Mouse (Mus musculus) ES-Bruce4 (cell line): ENCODE measurements at regions not wholly inside any gene's neighbourhood (a gene's known extent, or its start where the extent isn't known, plus 50 kb on each side); places are given as distances from the start of the nearest gene placed in this dataset.

Experiments used
- CTCF ChIP-seq: IDR thresholded peaks from one replicate; pipeline ENCODE4 v1.8.1; 2011; ENCODE audit warnings: low read depth, low read length
- EP300 ChIP-seq: IDR thresholded peaks from 2 replicates; pipeline ENCODE4 v1.6.1; 2011; ENCODE audit warnings: low read depth, low read length; ENCODE audit not compliant: insufficient read depth
- POLR2A ChIP-seq: IDR thresholded peaks from one replicate; pipeline ENCODE4 v1.8.1; 2011; ENCODE audit warnings: low read length; ENCODE audit not compliant: insufficient read depth

GRCm38 (mm10) chr7:136137341-136137740 is 421.2 kb upstream of the Mki67 start:
- TF ChIP-seq CTCF (no peak), POLR2A (no peak), EP300 (no peak)
